8 mouse cellular contexts compared by ENCODE assay signal in the genomic region with DNA sequence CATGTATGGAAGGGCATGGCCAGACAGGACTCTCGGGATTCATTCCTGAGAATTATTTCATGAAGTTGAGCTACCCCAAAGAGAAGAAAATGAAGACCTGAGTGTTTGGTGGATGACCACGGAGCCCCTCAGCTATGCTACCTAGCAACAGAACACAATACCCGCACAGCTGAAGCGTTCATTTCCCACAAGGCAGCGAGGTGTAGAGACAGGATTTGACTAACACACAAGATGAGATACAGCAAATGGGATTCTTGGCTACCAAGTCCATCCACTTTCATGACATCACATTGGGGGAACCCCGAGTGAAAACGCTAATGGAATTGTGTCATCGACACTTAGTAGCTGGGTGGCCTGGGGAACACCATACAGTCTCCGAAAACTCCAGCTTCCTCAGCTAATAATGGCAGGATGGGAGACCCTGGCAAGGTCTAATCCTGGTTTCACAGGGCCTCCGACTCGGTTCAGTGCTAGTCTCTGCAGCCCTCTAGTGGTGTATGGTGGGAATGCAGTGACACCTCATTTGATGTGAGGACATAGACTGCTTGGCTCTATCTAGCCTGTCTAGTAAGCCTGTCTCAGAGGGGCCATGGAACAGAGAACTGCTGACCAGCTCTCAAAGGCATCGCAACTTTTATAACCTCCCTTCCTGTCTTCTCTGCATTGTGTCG. TPM values are rescaled to one million over a fixed set of nuclear protein-coding genes. Genes with fewer than 3 reads are reported as not detected.
DNase-seq lines count a peak whose midpoint lies in the region; ATAC-seq and TF ChIP-seq lines count a peak whose summit lies in the region.

No protein-coding gene starts in this region.

- no peak overlapping the region for H3K27ac ChIP-seq in gastrocnemius, adult 2 months
- H3K27ac ChIP-seq in left cerebral cortex, adult 2 months = no peak overlapping the region

- H3K4me3 ChIP-seq in gastrocnemius, adult 2 months = no peak overlapping the region
- H3K4me3 ChIP-seq in left cerebral cortex, adult 2 months = no peak overlapping the region; the same call in 1 of the 2 replicates

- TF ChIP-seq CTCF in gastrocnemius, adult 2 months (IDR thresholded peaks at IDR 0.05) = peak; percentile 97; the same call in 1 of the 2 replicates
- peak; percentile 96 for TF ChIP-seq CTCF in left cerebral cortex, adult 2 months (IDR thresholded peaks at IDR 0.05)

- intact Hi-C loops in gastrocnemius, adult 2 months (cut with DNase I) = loop anchor here (1.0 to 5.0 kb wide), 4 partner anchors 136 to 400 kb away; no protein-coding TSS in a partner anchor
- intact Hi-C loops in left cerebral cortex, adult 2 months (cut with DNase I) = loop anchor here (2.0 to 5.0 kb wide), 4 partner anchors 136 to 400 kb away; no protein-coding TSS in a partner anchor

- ATAC-seq in activated CD4-positive, CD25-positive, alpha-beta regulatory T cell, adult 4 months = peak; percentile 54
- peak; percentile 95 for ATAC-seq in megakaryocyte progenitor cell, adult 5-6 weeks (replicated peaks; ENCODE audit: poor library complexity)

- DNase-seq in cerebellum, postnatal 4 days (ENCODE audit: low spot score in 2 of 2) = peak; percentile 93 to 97
- DNase-seq in gastrocnemius, adult 2 months = peak; percentile 86
- peak; percentile 81 for DNase-seq in induced T-regulatory cell, adult 2 months (ENCODE audit: low read depth)
- DNase-seq in left cerebral cortex, adult 2 months (ENCODE audit: extremely low spot score in 1 of 2, low spot score in 2 of 2) = peak; percentile 85 to 94
- DNase-seq in right cerebral cortex, postnatal 10 days (ENCODE audit: low spot score in 2 of 2) = peak; percentile 92 to 94
- DNase-seq in urinary bladder, postnatal 10 days (ENCODE audit: low spot score) = peak; percentile 75

RNA-seq across cellular contexts. Expression of a gene that starts 40.9 kb away (rescaled TPM):
- 1 to 10 TPM; 2.7 to 3.2 TPM for polyA plus RNA-seq in activated CD4-positive, CD25-positive, alpha-beta regulatory T cell, adult 4 months (2017; shearing (Covaris generic))
- total RNA-seq in gastrocnemius, adult 2 months (2021) = 1 to 10 TPM; 3.0 to 3.9 TPM
- 10 to 100 TPM; 55.3 to 60.0 TPM for total RNA-seq in left cerebral cortex, adult 2 months (2021)
- 20.1 and 24.8 TPM in 2 replicates for total RNA-seq in megakaryocyte progenitor cell, adult 5-6 weeks (2015)
- 6.5 and 8.2 TPM in 2 replicates for total RNA-seq in megakaryocyte progenitor cell, adult 5-6 weeks (2017)
